Mouse (Mus musculus) bone marrow, adult 2 months (tissue): ENCODE results near the gene Pnisr.

Experiments used
- CTCF ChIP-seq: fragments of 200-500 bp; IDR thresholded peaks from 2 replicates; pipeline ENCODE4 v1.5.1; 2011; ENCODE audit warnings: low read length, control low read depth; ENCODE audit not compliant: control insufficient read depth, insufficient read depth
- POLR2A ChIP-seq: fragments of 200-500 bp; IDR thresholded peaks from 2 replicates; pipeline ENCODE4 v1.6.1; 2011; ENCODE audit warnings: low read depth, mild to moderate bottlenecking, control low read depth, low read length, borderline replicate concordance; ENCODE audit not compliant: control insufficient read depth

DNA sequence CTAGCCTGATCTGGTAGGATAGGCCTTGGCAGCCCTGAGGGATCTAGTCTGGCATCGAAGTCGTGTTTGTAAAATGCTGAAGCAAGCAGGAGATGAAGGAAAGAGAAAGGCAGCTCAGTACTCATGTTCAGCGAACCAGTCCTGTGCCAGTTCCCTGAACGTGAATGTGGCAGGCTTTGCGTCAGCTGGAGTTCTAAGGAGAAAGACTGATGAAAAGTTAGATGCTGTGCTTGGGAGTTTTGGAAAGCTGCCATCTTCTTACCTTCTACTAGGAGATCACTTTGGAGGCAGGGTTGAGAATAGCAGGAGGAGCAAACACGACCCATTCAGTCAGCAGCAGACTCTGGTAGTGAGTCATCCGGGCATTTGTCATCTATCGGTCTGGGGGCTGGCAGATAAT, 38.4 kb downstream of the Pnisr start:
- TF ChIP-seq POLR2A (no peak), CTCF (no peak)
